Mouse (Mus musculus): Measurements from ENCODE around the gene Ackr3.

DNA sequence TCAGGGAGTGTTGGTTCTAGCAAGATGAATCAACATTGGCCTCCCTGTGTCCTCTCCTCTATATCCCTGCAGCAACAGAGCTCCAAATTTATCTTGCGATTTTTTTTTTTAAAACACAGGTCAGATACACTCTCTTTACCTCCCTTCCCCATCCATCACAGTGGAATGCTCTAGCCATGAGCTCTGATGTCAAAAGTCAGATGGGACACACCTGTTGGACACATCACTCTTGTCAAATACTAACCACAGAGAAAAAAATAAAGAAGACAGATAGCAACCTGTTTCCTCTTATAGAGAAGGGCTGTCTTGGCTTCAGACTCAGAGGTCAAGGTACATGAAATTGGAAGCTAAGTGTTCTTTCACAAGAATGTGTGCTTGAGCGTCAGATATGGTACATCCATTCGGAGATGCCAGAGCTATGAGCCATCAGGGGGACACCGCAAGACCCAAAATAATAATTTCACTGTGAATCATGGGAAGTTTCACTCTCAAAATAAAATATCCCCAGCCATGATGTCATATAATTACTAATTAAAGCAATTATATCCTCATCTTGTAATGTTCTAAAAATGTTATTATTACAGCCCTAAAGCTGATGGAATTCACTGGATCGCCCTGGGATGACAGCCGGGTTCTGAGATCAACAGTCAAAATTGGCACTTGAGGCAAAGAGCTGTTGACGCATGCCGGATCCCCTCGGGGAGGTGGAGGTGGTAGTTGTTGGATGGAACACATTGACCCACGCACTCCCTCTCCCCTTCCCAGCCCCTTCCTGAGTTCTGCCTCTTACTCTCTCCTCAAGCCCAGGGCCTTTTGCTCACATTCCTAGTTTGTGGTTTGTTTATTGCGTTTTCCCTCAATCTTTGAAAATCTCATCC, 57.2 kb downstream of the Ackr3 start:
- TF ChIP-seq EP300 (optimal IDR thresholded peaks at IDR 0.05) (no peak), CTCF (IDR thresholded peaks at IDR 0.05; ENCODE audit: low read depth) (no peak)
